Mouse (Mus musculus) cortical plate, adult 2 months (tissue): ENCODE measurements at regions not wholly inside any gene's neighbourhood (a gene's known extent, or its start where the extent isn't known, plus 50 kb on each side); places are given as distances from the start of the nearest gene placed in this dataset.

Experiments
- CTCF ChIP-seq: fragments of 200-500 bp; IDR thresholded peaks from 2 replicates; pipeline ENCODE4 v1.5.1; 2011; ENCODE audit warnings: mild to moderate bottlenecking, control low read depth, low read length; ENCODE audit not compliant: insufficient read depth; ENCODE audit errors: extremely low read depth
- POLR2A ChIP-seq: fragments of 200-500 bp; IDR thresholded peaks from 2 replicates; pipeline ENCODE4 v1.6.1; 2011; ENCODE audit warnings: mild to moderate bottlenecking, low read length, control low read depth; ENCODE audit not compliant: insufficient read depth; ENCODE audit errors: extremely low read depth

DNA sequence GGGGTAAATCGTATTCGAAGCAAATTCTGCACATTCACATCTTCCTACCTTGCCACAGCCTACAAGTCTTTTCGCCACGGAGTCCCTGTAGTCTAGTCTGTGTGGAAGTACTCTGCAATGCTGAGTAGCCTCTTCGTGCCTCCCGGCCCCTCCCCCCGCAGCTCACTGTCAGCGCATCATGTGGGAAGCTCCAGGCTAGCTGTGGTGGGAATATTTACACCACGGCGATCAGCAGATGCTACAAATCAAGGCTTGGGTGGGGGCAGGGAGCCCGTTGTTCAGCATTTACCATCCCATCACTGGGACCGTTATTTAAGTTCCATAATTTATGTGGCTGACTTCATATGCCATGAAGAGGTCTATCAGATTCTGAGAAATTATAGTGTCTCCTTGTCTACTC is 358.5 kb downstream of the Bcor start:
- TF ChIP-seq CTCF (no peak), POLR2A (no peak)
